Mouse (Mus musculus) monocyte, adult 5-6 weeks (primary cell): ENCODE measurements at regions not wholly inside any gene's neighbourhood (a gene's known extent, or its start where the extent isn't known, plus 50 kb on each side); places are given as distances from the start of the nearest gene placed in this dataset.

Experiments used
- ATAC-seq: fragments of 153-309, 156-312 bp; replicated peaks from 2 replicates; pipeline ENCODE4 v1.8.0; 2017; ENCODE audit warnings: mild to moderate bottlenecking; ENCODE audit not compliant: low TSS enrichment, insufficient number of reproducible peaks, severe bottlenecking, poor library complexity, low FRiP score

GRCm38 (mm10) chr1:137171451-137171850, 211.2 kb upstream of the Nr5a2 start:
- no peak for ATAC-seq

GRCm38 (mm10) chr1:137147891-137148290, 187.6 kb upstream of the Nr5a2 start:
- no peak for ATAC-seq

GRCm38 (mm10) chr1:137141879-137142570, 181.8 kb upstream of the Nr5a2 start:
- ATAC-seq, result no peak

- no peak for ATAC-seq
These were observed 181.1 kb upstream of the Nr5a2 start for GRCm38 (mm10) chr1:137141372-137141771.

GRCm38 (mm10) chr1:137136156-137136555, 175.9 kb upstream of the Nr5a2 start:
- ATAC-seq, result no peak

- no peak for ATAC-seq
These were observed 173.5 kb upstream of the Nr5a2 start for GRCm38 (mm10) chr1:137133734-137134133.

GRCm38 (mm10) chr1:137130264-137130663, 170.0 kb upstream of the Nr5a2 start:
- ATAC-seq, result no peak

GRCm38 (mm10) chr1:137129116-137129515, 168.9 kb upstream of the Nr5a2 start:
- no peak for ATAC-seq

GRCm38 (mm10) chr1:137117866-137118265, 157.6 kb upstream of the Nr5a2 start:
- no peak for ATAC-seq

GRCm38 (mm10) chr1:137106444-137106843, 146.2 kb upstream of the Nr5a2 start:
- no peak for ATAC-seq

- ATAC-seq, result no peak
These were observed 131.5 kb upstream of the Nr5a2 start for GRCm38 (mm10) chr1:137091762-137092161.

GRCm38 (mm10) chr1:137088148-137088547, 127.9 kb upstream of the Nr5a2 start:
- ATAC-seq, result no peak

- ATAC-seq, result no peak
These were observed 126.5 kb upstream of the Nr5a2 start for GRCm38 (mm10) chr1:137086766-137087165.

GRCm38 (mm10) chr1:137083500-137083899, 123.3 kb upstream of the Nr5a2 start:
- ATAC-seq, result no peak

- no peak for ATAC-seq
These were observed 119.3 kb upstream of the Nr5a2 start for GRCm38 (mm10) chr1:137079401-137080003.

- ATAC-seq, result no peak
These were observed 114.5 kb upstream of the Nr5a2 start for GRCm38 (mm10) chr1:137074787-137075186.

- no peak for ATAC-seq
These were observed 113.8 kb upstream of the Nr5a2 start for GRCm38 (mm10) chr1:137073857-137074572.

- ATAC-seq, result no peak
These were observed 100.7 kb upstream of the Nr5a2 start for GRCm38 (mm10) chr1:137060914-137061313.

GRCm38 (mm10) chr1:137053134-137053533, 92.9 kb upstream of the Nr5a2 start:
- no peak for ATAC-seq

GRCm38 (mm10) chr1:137051515-137051914, 91.3 kb upstream of the Nr5a2 start:
- no peak for ATAC-seq
